Mouse (Mus musculus) ovary, postnatal 10 days (tissue): Measurements from ENCODE around the gene Fbxl16.

ENCODE experiments used
- DNase-seq: peaks from one replicate; pipeline ENCODE4 v3.0.0; 2022; ENCODE audit warnings: low spot score

Gene Fbxl16

GRCm38 (mm10) chr17:25828712-25829557, 20.1 kb downstream of the Fbxl16 start, which contains the start of gene Jmjd8:
Jmjd8 (plus strand) TSS chr17:25828867.
- peak; percentile 58 for DNase-seq

- no peak for DNase-seq
Measured at GRCm38 (mm10) chr17:25829558-25830017, 20.7 kb downstream of the Fbxl16 start.

- DNase-seq, result no peak
Measured at GRCm38 (mm10) chr17:25830200-25830753, 21.4 kb downstream of the Fbxl16 start.

- DNase-seq, result no peak
Measured at GRCm38 (mm10) chr17:25830806-25831431, 22.0 kb downstream of the Fbxl16 start.

- DNase-seq, result no peak
Measured at GRCm38 (mm10) chr17:25831451-25832281, 22.8 kb downstream of the Fbxl16 start.

- DNase-seq, result peak; percentile 99
Measured at GRCm38 (mm10) chr17:25832436-25833290, 23.8 kb downstream of the Fbxl16 start.

GRCm38 (mm10) chr17:25833291-25833663, 24.4 kb downstream of the Fbxl16 start, which contains the start of gene Stub1:
Stub1 (minus strand) TSS chr17:25833404.
- no peak for DNase-seq

- DNase-seq, result no peak
Measured at GRCm38 (mm10) chr17:25833961-25834594, 25.2 kb downstream of the Fbxl16 start.

- no peak for DNase-seq
Measured at GRCm38 (mm10) chr17:25834595-25835222, 25.8 kb downstream of the Fbxl16 start.

GRCm38 (mm10) chr17:25835301-25835700, 26.4 kb downstream of the Fbxl16 start:
- DNase-seq, result no peak

GRCm38 (mm10) chr17:25835816-25836215, 26.9 kb downstream of the Fbxl16 start:
- no peak for DNase-seq

- no peak for DNase-seq
Measured at GRCm38 (mm10) chr17:25836397-25837075, 27.7 kb downstream of the Fbxl16 start.

GRCm38 (mm10) chr17:25837076-25837410, 28.2 kb downstream of the Fbxl16 start, which contains the start of gene Rhbdl1:
Rhbdl1 (minus strand) TSS chr17:25837295.
- DNase-seq, result no peak

- no peak for DNase-seq
Measured at GRCm38 (mm10) chr17:25837533-25837932, 28.6 kb downstream of the Fbxl16 start.

- DNase-seq, result no peak
Measured at GRCm38 (mm10) chr17:25838904-25839303, 30.0 kb downstream of the Fbxl16 start.

GRCm38 (mm10) chr17:25839455-25840235, 30.8 kb downstream of the Fbxl16 start:
- no peak for DNase-seq

GRCm38 (mm10) chr17:25840519-25840918, 31.6 kb downstream of the Fbxl16 start:
- no peak for DNase-seq

- DNase-seq, result no peak
Measured at GRCm38 (mm10) chr17:25841117-25841880, 32.4 kb downstream of the Fbxl16 start, which contains the start of gene Gm20683. Gm20683 (minus strand) TSS chr17:25841763.
